Mouse (Mus musculus) cerebellum, adult 2 months (tissue): Measurements from ENCODE around the gene Susd4.

ENCODE experiments used
- CTCF ChIP-seq: fragments of 200-500 bp; IDR thresholded peaks from 2 replicates; pipeline ENCODE4 v1.5.1; 2011; ENCODE audit warnings: low read depth, mild to moderate bottlenecking, control low read depth, low read length, moderate library complexity, borderline replicate concordance; ENCODE audit not compliant: insufficient read depth
- POLR2A ChIP-seq: fragments of 200-500 bp; IDR thresholded peaks from 2 replicates; pipeline ENCODE4 v1.6.1; 2011; ENCODE audit warnings: low read length, control low read depth, borderline replicate concordance; ENCODE audit not compliant: insufficient read depth

- TF ChIP-seq CTCF, result no peak
- TF ChIP-seq POLR2A, result no peak
These were observed 39.2 kb downstream of the Susd4 start for GRCm38 (mm10) chr1:182802891-182803290.
